Mouse (Mus musculus) monocyte, adult 5-6 weeks (primary cell): ENCODE measurements around the gene Lrch3. TPM values are rescaled to one million over a fixed set of nuclear protein-coding genes. Genes with fewer than 3 reads are reported as not detected.
A peak's percentile ranks its signal among the peaks of the same experiment; 100 is the strongest.
"Not testable (repeated sequence)": the region's sequence is repeated elsewhere in the genome, so short reads cannot be mapped to it uniquely, and the experiment has no call there.

Experiments
- ATAC-seq: fragments of 153-309, 156-312 bp; replicated peaks from 2 replicates; pipeline ENCODE4 v1.8.0; 2017; ENCODE audit warnings: mild to moderate bottlenecking; ENCODE audit not compliant: low TSS enrichment, insufficient number of reproducible peaks, severe bottlenecking, poor library complexity, low FRiP score
- total RNA-seq: library from RNA; stranded (forward); fragments of 200-1000, 200-491, 200-594 nt; gene quantifications from 3 replicates; pipeline ENCODE4 v1.2.3, GENCODE M21; 2017

The Lrch3 gene
- total RNA-seq: 37.4 to 67.8 TPM (median 44.9 TPM) in 3 replicates

- peak; percentile 82 for ATAC-seq
Observed at GRCm38 (mm10) chr16:32913937-32914881, at the start of gene Lrch3. TSS of gene Lrch3 (plus strand) at chr16:32914100.

- no peak for ATAC-seq
Observed at GRCm38 (mm10) chr16:32865401-32865800, 48.5 kb upstream of the Lrch3 start.

- ATAC-seq: no peak
Observed at GRCm38 (mm10) chr16:32866713-32867112, 47.2 kb upstream of the Lrch3 start.

- ATAC-seq: peak; percentile 98
Observed at GRCm38 (mm10) chr16:32867919-32868552, 45.9 kb upstream of the Lrch3 start.

- no peak for ATAC-seq
Observed at GRCm38 (mm10) chr16:32870231-32870630, 43.7 kb upstream of the Lrch3 start.

GRCm38 (mm10) chr16:32873366-32873765 is 40.5 kb upstream of the Lrch3 start:
- ATAC-seq: no peak

- not testable (repeated sequence) for ATAC-seq
Observed at GRCm38 (mm10) chr16:32875281-32875680, 38.6 kb upstream of the Lrch3 start.

- no peak for ATAC-seq
Observed at GRCm38 (mm10) chr16:32875847-32876246, 38.1 kb upstream of the Lrch3 start.

- no peak for ATAC-seq
Observed at GRCm38 (mm10) chr16:32876831-32877230, 37.1 kb upstream of the Lrch3 start.

GRCm38 (mm10) chr16:32877343-32878156 is 36.4 kb upstream of the Lrch3 start, which contains the start of the genes Fyttd1 and Rubcn:
TSS of gene Fyttd1 (plus strand) at chr16:32877500.
TSS of gene Rubcn (minus strand) at chr16:32877766.
- peak; percentile 94 for ATAC-seq

GRCm38 (mm10) chr16:32878157-32878598 is 35.7 kb upstream of the Lrch3 start:
- ATAC-seq: no peak

GRCm38 (mm10) chr16:32878972-32879926 is 34.7 kb upstream of the Lrch3 start:
- ATAC-seq: no peak

GRCm38 (mm10) chr16:32881538-32881937 is 32.4 kb upstream of the Lrch3 start:
- no peak for ATAC-seq

- no peak for ATAC-seq
Observed at GRCm38 (mm10) chr16:32887996-32888395, 25.9 kb upstream of the Lrch3 start.

GRCm38 (mm10) chr16:32889881-32890280 is 24.0 kb upstream of the Lrch3 start:
- no peak for ATAC-seq

GRCm38 (mm10) chr16:32896126-32896525 is 17.8 kb upstream of the Lrch3 start:
- no peak for ATAC-seq

- no peak for ATAC-seq
Observed at GRCm38 (mm10) chr16:32901360-32902050, 12.4 kb upstream of the Lrch3 start.
